Mouse (Mus musculus) liver, embryonic 14.5 days (tissue): ENCODE measurements at regions not wholly inside any gene's neighbourhood (a gene's known extent, or its start where the extent isn't known, plus 50 kb on each side); places are given as distances from the start of the nearest gene placed in this dataset. TPM values are rescaled to one million over a fixed set of nuclear protein-coding genes. Genes with fewer than 3 reads are reported as not detected.

Source experiments
- ATAC-seq: fragments of 200-750 bp; cut with Nextera tagmentation; 2 replicates; pipeline ENCODE4 v1.8.0; 2017; ENCODE audit warnings: moderate number of reproducible peaks, mild to moderate bottlenecking, moderate library complexity; ENCODE audit not compliant: insufficient read depth
- DNase-seq, 3 experiments: peaks; one replicate each; pipeline ENCODE4 v3.0.0-alpha.2; 2012 to 2013; ENCODE audit warnings: low read depth in 3 of 3, low spot score in 3 of 3
- H3K27ac ChIP-seq: fragments of 300-500 bp; sonication (generic); 2 replicates; pipeline ENCODE4 v1.5.1; 2014; ENCODE audit warnings: moderate library complexity, mild to moderate bottlenecking, control low read depth, inconsistent platforms
- H3K27me3 ChIP-seq: fragments of 300-500 bp; sonication (generic); 2 replicates; pipeline ENCODE4 v1.6.1; 2014; ENCODE audit warnings: mild to moderate bottlenecking, low read length, moderate library complexity; ENCODE audit not compliant: control insufficient read depth, insufficient read depth
- H3K36me3 ChIP-seq: fragments of 300-500 bp; sonication (generic); replicated peaks from 2 replicates; pipeline ENCODE4 v1.6.1; 2014; ENCODE audit warnings: low read depth; ENCODE audit not compliant: control insufficient read depth, insufficient read depth
- H3K4me1 ChIP-seq, 2 experiments: fragments of 200-500 bp in 1 of 2; fragments of 300-500 bp in 1 of 2; sonication (generic) in 1 of 2; replicated peaks; 2 replicates each; pipeline ENCODE4 v1.6.1; 2012 to 2014; ENCODE audit warnings: antibody characterized with exemption in 1 of 2, inconsistent platforms in 1 of 2, low read length in 1 of 2; ENCODE audit not compliant: control insufficient read depth in 2 of 2, insufficient read depth in 2 of 2
- H3K4me2 ChIP-seq: fragments of 300-500 bp; sonication (generic); 2 replicates; pipeline ENCODE4 v1.6.1; 2014; ENCODE audit warnings: low read depth, mild to moderate bottlenecking, control low read depth, moderate library complexity
- H3K4me3 ChIP-seq, 2 experiments: fragments of 200-500 bp in 1 of 2; fragments of 300-500 bp in 1 of 2; sonication (generic) in 1 of 2; 2 replicates each; pipeline ENCODE4 v1.5.1; 2012 to 2014; ENCODE audit warnings: low read depth in 2 of 2, low read length in 2 of 2, mild to moderate bottlenecking in 2 of 2, control low read depth in 1 of 2, inconsistent platforms in 1 of 2, moderate library complexity in 1 of 2; ENCODE audit not compliant: insufficient read depth in 1 of 2
- H3K9ac ChIP-seq: fragments of 300-500 bp; sonication (generic); replicated peaks from 2 replicates; pipeline ENCODE4 v1.6.1; 2014; ENCODE audit warnings: mild to moderate bottlenecking, control low read depth, moderate library complexity
- H3K9me3 ChIP-seq: fragments of 300-500 bp; sonication (generic); 2 replicates; pipeline ENCODE4 v1.6.1; 2016; ENCODE audit warnings: low read length, mixed read lengths; ENCODE audit not compliant: control insufficient read depth
- CTCF ChIP-seq: IDR thresholded peaks from 2 replicates; pipeline ENCODE4 v1.5.1; 2016; ENCODE audit warnings: antibody characterized with exemption, low read depth, control low read depth
- EP300 ChIP-seq: IDR thresholded peaks from 2 replicates; pipeline ENCODE4 v1.6.1; 2016; ENCODE audit warnings: antibody characterized with exemption, low read depth
- WGBS: fragments of 180-500 bp; shearing (Covaris S2); extraction: QIAGEN DNeasy Blood & Tissue Kit; methylation state at CpG from one replicate; pipeline ENCODE4 v1.1.7; 2014; ENCODE audit not compliant: insufficient replicate concordance; 5-methylcytosine and 5-hydroxymethylcytosine counted together
- microRNA-seq: library from miRNA; unstranded; fragments of <30 nt; microRNA quantifications from one replicate; pipeline ENCODE4, GENCODE M21; 2016

DNA sequence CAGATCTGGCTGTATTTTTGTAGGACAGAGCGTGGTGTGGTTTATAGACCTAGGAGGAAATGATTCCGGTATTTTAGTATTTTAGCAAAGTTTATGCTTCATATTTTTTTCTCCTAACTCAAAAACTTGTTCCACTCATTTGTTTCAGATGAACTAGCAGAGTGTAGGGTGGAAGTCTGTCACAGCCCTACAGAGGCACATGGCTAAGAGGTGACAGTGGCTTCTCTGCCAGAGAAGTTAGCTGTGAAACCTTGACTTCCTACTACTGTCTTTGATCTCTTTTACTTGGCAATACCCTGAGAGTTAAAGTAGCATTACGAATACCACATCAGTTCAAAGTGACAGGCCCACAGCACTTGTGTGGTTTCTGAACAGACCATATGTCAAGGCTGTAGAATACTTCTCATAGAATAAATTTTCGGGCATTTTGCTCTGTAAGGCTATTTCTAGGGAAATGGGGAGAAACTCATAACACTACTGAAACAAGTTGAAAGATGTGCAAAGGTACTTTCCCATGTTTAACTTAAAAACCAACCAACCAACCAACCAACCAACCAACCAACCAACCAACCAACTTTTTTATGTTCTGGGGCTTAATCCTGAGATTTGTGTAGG, 104.3 kb upstream of the Syt1 start:
- H3K36me3 ChIP-seq: no peaks in the 10 kb centered on the region
- H3K4me1 ChIP-seq: no peaks in the 10 kb centered on the region
- no peak overlapping the region for H3K4me3 ChIP-seq
- H3K27ac ChIP-seq: no peak overlapping the region
- H3K4me2 ChIP-seq: no peak overlapping the region
- DNase-seq (no peak), ATAC-seq (no peak)
- 50% methylated on average over 4 of the region's 4 CpGs for WGBS
- no peak overlapping the region for H3K9ac ChIP-seq
- TF ChIP-seq EP300: no peak
- no peak for TF ChIP-seq CTCF
- no peaks in the 10 kb centered on the region for H3K27me3 ChIP-seq
- no peaks in the 10 kb centered on the region for H3K9me3 ChIP-seq

DNA sequence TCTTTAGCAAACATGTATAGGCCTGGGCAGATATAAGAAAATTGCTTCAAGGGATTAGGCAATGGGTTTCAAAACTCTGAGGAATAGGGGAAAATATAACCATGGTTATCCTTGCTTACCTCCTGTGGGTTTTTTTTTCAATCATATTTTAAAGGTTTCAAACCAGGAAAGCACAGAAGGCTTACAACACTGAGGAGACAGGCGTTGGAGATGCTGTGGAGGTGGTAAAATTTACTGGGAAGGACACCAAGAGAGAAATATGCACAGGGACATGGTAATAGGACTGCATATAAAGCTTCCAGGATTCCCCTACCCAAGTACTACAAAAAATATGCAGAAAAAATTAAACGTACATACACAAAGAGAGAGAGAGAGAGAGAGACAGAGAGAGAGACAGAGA, 95.0 kb upstream of the Syt1 start:
- H3K4me1 ChIP-seq: no peaks in the 10 kb centered on the region
- H3K27me3 ChIP-seq: no peaks in the 10 kb centered on the region
- WGBS: 40% methylated on average over 2 of the region's 2 CpGs
- no peak overlapping the region for H3K4me2 ChIP-seq
- no peaks in the 10 kb centered on the region for H3K9me3 ChIP-seq
- no peak overlapping the region for H3K9ac ChIP-seq
- DNase-seq (no peak), ATAC-seq (no peak)
- H3K27ac ChIP-seq: no peak overlapping the region
- no peaks in the 10 kb centered on the region for H3K36me3 ChIP-seq
- TF ChIP-seq EP300: no peak
- no peak for TF ChIP-seq CTCF
- no peak overlapping the region for H3K4me3 ChIP-seq

DNA sequence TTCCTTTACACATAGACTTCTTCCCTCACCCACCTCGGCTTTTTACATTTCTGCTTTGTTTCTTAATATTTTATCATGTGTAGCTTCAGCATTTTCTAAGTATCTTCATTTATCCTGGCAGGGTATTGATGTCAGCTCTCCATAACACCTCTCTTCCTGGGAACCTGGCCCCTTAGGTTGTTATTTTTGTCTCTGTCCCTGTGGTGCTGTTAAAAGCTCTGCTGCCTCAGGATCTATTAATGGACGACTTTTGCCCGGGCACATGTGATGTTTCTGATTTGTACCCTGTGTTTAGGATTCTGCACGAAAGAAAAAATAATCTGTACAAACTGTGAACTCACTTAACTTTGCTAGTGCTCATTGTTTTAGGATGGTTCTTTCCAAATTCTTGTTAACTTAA, 81.4 kb upstream of the Syt1 start:
- Histone ChIP-seq H3K27ac (no peak overlapping the region), H3K4me1 (no peaks in the 10 kb centered on the region), H3K9me3 (no peaks in the 10 kb centered on the region), H3K4me2 (no peak overlapping the region), H3K9ac (no peak overlapping the region), H3K36me3 (no peaks in the 10 kb centered on the region), H3K4me3 (no peak overlapping the region), H3K27me3 (no peaks in the 10 kb centered on the region)
- ATAC-seq (no peak), DNase-seq (no peak)
- no peak for TF ChIP-seq CTCF
- no peak for TF ChIP-seq EP300
- 59% methylated on average over 4 of the region's 4 CpGs for WGBS

DNA sequence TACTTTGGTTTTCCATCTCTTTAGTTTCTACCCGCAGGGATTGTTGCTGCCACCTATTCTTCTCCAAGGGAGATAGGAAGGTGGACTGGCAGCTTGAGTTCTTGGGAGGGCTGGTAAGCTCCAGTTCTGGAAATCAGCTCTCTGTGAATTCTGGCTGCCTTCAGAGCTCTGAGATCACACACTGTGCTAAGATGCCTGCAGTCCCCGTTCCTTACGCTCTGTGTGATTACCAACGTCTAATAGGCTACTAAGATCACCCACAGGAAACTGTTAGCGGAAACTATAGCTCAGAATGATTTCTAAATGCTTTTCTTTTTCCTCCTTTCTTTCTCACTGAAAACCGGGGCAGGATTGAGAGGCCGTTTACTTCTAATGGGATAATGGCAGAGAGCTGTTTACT, 69.0 kb upstream of the Syt1 start:
- WGBS: 35% methylated on average over 7 of the region's 7 CpGs
- DNase-seq (no peak), ATAC-seq (no peak)
- Histone ChIP-seq H3K9me3 (no peaks in the 10 kb centered on the region), H3K9ac (no peak overlapping the region), H3K4me2 (no peak overlapping the region), H3K4me1 (no peaks in the 10 kb centered on the region), H3K27me3 (no peaks in the 10 kb centered on the region), H3K27ac (no peak overlapping the region), H3K4me3 (no peak overlapping the region), H3K36me3 (no peaks in the 10 kb centered on the region)
- TF ChIP-seq EP300 (no peak), CTCF (no peak)

DNA sequence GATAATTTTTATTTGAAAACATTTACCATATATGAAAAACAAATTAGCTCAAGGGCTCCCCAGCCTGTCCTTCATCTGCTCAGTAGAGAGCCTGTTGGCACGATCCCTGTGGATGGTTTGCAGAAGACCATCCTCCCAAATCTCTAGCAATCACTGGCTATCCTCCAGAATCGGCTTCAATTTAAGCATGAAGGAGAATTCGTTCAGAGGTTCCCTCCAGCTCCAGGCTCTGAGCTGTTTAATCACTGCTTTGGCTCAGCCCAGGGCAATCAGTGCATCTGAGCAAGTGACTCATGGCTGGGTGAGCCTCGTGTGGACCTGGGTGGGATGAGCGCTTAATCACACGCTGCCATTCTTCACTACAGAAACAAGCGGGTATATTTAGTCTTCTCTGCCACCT, 63.4 kb upstream of the Syt1 start:
- Histone ChIP-seq H3K9ac (no peak overlapping the region), H3K36me3 (no peaks in the 10 kb centered on the region), H3K4me2 (no peak overlapping the region), H3K27ac (no peak overlapping the region), H3K4me1 (no peaks in the 10 kb centered on the region), H3K9me3 (no peaks in the 10 kb centered on the region), H3K4me3 (no peak overlapping the region), H3K27me3 (no peaks in the 10 kb centered on the region)
- DNase-seq (no peak), ATAC-seq (no peak)
- no peak for TF ChIP-seq CTCF
- no peak for TF ChIP-seq EP300
- WGBS: 67% methylated on average over 7 of the region's 7 CpGs

Small RNA genes in the stretch of these regions (microRNA-seq; reads per million reads assigned to microRNA genes)
- not detected for gene Gm44495
